Mouse (Mus musculus): ENCODE results near the gene Fgfr2.

- TF ChIP-seq USF1 (IDR thresholded peaks at IDR 0.05; ENCODE audit: low read depth) (no peak), TCF12 (IDR thresholded peaks at IDR 0.05; ENCODE audit: insufficient read depth, poor library complexity, severe bottlenecking) (no peak), E2F4 (IDR thresholded peaks at IDR 0.05; ENCODE audit: insufficient read depth) (no peak), TCF3 (IDR thresholded peaks at IDR 0.05; ENCODE audit: insufficient read length, low read depth) (no peak), MAX (IDR thresholded peaks at IDR 0.05; ENCODE audit: low read depth) (no peak), POLR2A (IDR thresholded peaks at IDR 0.05; ENCODE audit: insufficient read length, low read depth) (no peak), MYOG (IDR thresholded peaks at IDR 0.05; ENCODE audit: control insufficient read depth in 1 of 3, insufficient read depth in 1 of 3, insufficient read length in 2 of 3, low read depth in 2 of 3) (no peak), CEBPB (IDR thresholded peaks at IDR 0.05; ENCODE audit: insufficient read depth, poor library complexity, severe bottlenecking) (no peak), REST (IDR thresholded peaks at IDR 0.05; ENCODE audit: insufficient read depth, insufficient read length) (no peak), POLR2AphosphoS2 (IDR thresholded peaks at IDR 0.05; ENCODE audit: insufficient read length, low read depth) (no peak)
These were observed 240.8 kb downstream of the Fgfr2 start for GRCm38 (mm10) chr7:132882343-132882742.
